30 mouse cellular contexts compared by ENCODE assay signal in genomic region chrX:159961385-159961784, GRCm38 (mm10).
"Had no signal": no experiment of that assay in that cellular context is flagged by ENCODE, and none has a peak within 500 bp of the region (broad histone marks: within the 10 kb centered on the region; RNA-seq: fewer than 3 reads in every experiment).

No protein-coding gene starts in this region.

- H3K4me3 ChIP-seq: left cerebral cortex, adult 2 months; limb, embryonic 10.5 days; limb, embryonic 12.5 days; limb, embryonic 13.5 days; limb, embryonic 15.5 days; liver, embryonic 12.5 days; liver, embryonic 13.5 days; liver, embryonic 15.5 days; lung, embryonic 15.5 days; megakaryocyte, embryonic 14.5 days; midbrain, embryonic 10.5 days; midbrain, embryonic 12.5 days; midbrain, embryonic 13.5 days; midbrain, embryonic 15.5 days; myocyte had no signal

- ATAC-seq: liver, embryonic 12.5 days; liver, postnatal 0 days; lung, postnatal 0 days; midbrain, embryonic 13.5 days; midbrain, embryonic 15.5 days; midbrain, embryonic 16.5 days had no signal

- H3K36me3 ChIP-seq: limb, embryonic 10.5 days; limb, embryonic 12.5 days; limb, embryonic 13.5 days; limb, embryonic 15.5 days; liver, embryonic 12.5 days; liver, embryonic 13.5 days; liver, embryonic 15.5 days; lung, embryonic 15.5 days; midbrain, embryonic 10.5 days; midbrain, embryonic 12.5 days; midbrain, embryonic 13.5 days; midbrain, embryonic 15.5 days had no signal

- H3K9ac ChIP-seq: limb, embryonic 12.5 days; limb, embryonic 13.5 days; limb, embryonic 15.5 days; liver, embryonic 12.5 days; liver, embryonic 13.5 days; liver, embryonic 14.5 days; liver, embryonic 15.5 days; liver, postnatal 0 days; lung, embryonic 14.5 days; lung, embryonic 15.5 days; midbrain, embryonic 12.5 days; midbrain, embryonic 13.5 days; midbrain, embryonic 15.5 days had no signal

- H3K27ac ChIP-seq: left cerebral cortex, adult 2 months; limb, embryonic 10.5 days; limb, embryonic 12.5 days; limb, embryonic 13.5 days; limb, embryonic 15.5 days; liver, embryonic 12.5 days; liver, embryonic 13.5 days; liver, embryonic 14.5 days; liver, embryonic 15.5 days; lung, embryonic 15.5 days; macrophage; midbrain, embryonic 10.5 days; midbrain, embryonic 12.5 days; midbrain, embryonic 13.5 days; midbrain, embryonic 15.5 days had no signal

- H3K4me1 ChIP-seq: limb, embryonic 10.5 days; limb, embryonic 12.5 days; limb, embryonic 13.5 days; limb, embryonic 15.5 days; liver, embryonic 12.5 days; liver, embryonic 13.5 days; liver, embryonic 15.5 days; lung, embryonic 15.5 days; midbrain, embryonic 10.5 days; midbrain, embryonic 12.5 days; midbrain, embryonic 13.5 days; midbrain, embryonic 15.5 days had no signal

- H3K9me3 ChIP-seq: limb, embryonic 10.5 days; limb, embryonic 12.5 days; limb, embryonic 13.5 days; limb, embryonic 15.5 days; liver, embryonic 12.5 days; liver, embryonic 13.5 days; liver, embryonic 15.5 days; lung, embryonic 15.5 days; megakaryocyte, embryonic 14.5 days; midbrain, embryonic 10.5 days; midbrain, embryonic 12.5 days; midbrain, embryonic 13.5 days; midbrain, embryonic 15.5 days had no signal

- DNase-seq: left cerebral cortex, postnatal 4 days; liver; liver, embryonic 13.5 days; liver, postnatal 0 days; lung, adult 18-20 months; lung, adult 2 months; lung, embryonic 14.5 days; lung, postnatal 10 days; lung, postnatal 14 days; lung, postnatal 36 days; lung, postnatal 4 days; midbrain, embryonic 14.5 days had no signal

- H3K27me3 ChIP-seq: liver, embryonic 13.5 days; lung, embryonic 15.5 days; midbrain, embryonic 15.5 days had no signal
